Mouse (Mus musculus): Measurements from ENCODE around the gene Vamp8. TPM values are rescaled to one million over a fixed set of nuclear protein-coding genes. Genes with fewer than 3 reads are reported as not detected.
A peak's percentile ranks its signal among the peaks of the same experiment; 100 is the strongest.

The Vamp8 gene
- 81.4 and 87.4 TPM in 2 replicates for polyA plus RNA-seq (2014; fragmentation: Nextera tagmentation; extraction: Ambion mirVana)

GRCm38 (mm10) chr6:72389941-72390771 lies at the start of gene Vamp8:
Gene Vamp8 (minus strand): TSS chr6:72390703.
- H3K4me2 ChIP-seq (ENCODE audit: low read depth, severe bottlenecking), result peak within 1 kb of the TSS; percentile 76
- no peaks in the 10 kb centered on the region for H3K9me3 ChIP-seq (ENCODE audit: control insufficient read depth, low read length)
- H3K36me3 ChIP-seq (ENCODE audit: control insufficient read depth, insufficient read depth, low read length), result no peaks in the 10 kb centered on the region; the same call in 1 of the 2 replicates
- peak within 1 kb of the TSS; percentile 76 for H3K27ac ChIP-seq (replicated peaks; ENCODE audit: low read depth, low read length)
- peaks cover 17% of the 10 kb centered on the region for H3K4me1 ChIP-seq (ENCODE audit: control insufficient read depth, insufficient read depth, low read length)
- H3K27me3 ChIP-seq (ENCODE audit: control insufficient read depth, insufficient read depth, low read length), result no peaks in the 10 kb centered on the region
- DNase-seq (ENCODE audit: low spot score), result peak; percentile 76
- H3K9ac ChIP-seq (ENCODE audit: low read length), result peak within 1 kb of the TSS; percentile 73
- peak within 1 kb of the TSS; percentile 48 for H3K4me3 ChIP-seq (ENCODE audit: low read depth, low read length)
- peak; percentile 55 for ATAC-seq (ENCODE audit: insufficient number of reproducible peaks, low FRiP score, low TSS enrichment, low read depth)
- WGBS, result 2% methylated on average over 33 of the region's 33 CpGs

GRCm38 (mm10) chr6:72439355-72440185 lies 49.1 kb upstream of the Vamp8 start, which contains the start of gene Mat2a:
Gene Mat2a (minus strand): TSS chr6:72439558.
- peaks cover 23% of the 10 kb centered on the region for H3K4me1 ChIP-seq (ENCODE audit: control insufficient read depth, insufficient read depth, low read length)
- H3K9ac ChIP-seq (ENCODE audit: low read length), result peak within 1 kb of the TSS; percentile 99
- H3K4me3 ChIP-seq (ENCODE audit: low read depth, low read length), result peak within 1 kb of the TSS; percentile 98
- peak; percentile 95 for DNase-seq (ENCODE audit: low spot score)
- peak; percentile 88 for ATAC-seq (ENCODE audit: insufficient number of reproducible peaks, low FRiP score, low TSS enrichment, low read depth)
- H3K9me3 ChIP-seq (ENCODE audit: control insufficient read depth, low read length), result no peaks in the 10 kb centered on the region
- under 1% methylated on average over 77 of the region's 77 CpGs for WGBS
- H3K4me2 ChIP-seq (ENCODE audit: low read depth, severe bottlenecking), result peak within 1 kb of the TSS; percentile 84
- H3K27me3 ChIP-seq (ENCODE audit: control insufficient read depth, insufficient read depth, low read length), result no peaks in the 10 kb centered on the region
- peak within 1 kb of the TSS; percentile 96 for H3K27ac ChIP-seq (replicated peaks; ENCODE audit: low read depth, low read length)
- H3K36me3 ChIP-seq (ENCODE audit: control insufficient read depth, insufficient read depth, low read length), result peaks cover 19% of the 10 kb centered on the region

- Histone ChIP-seq H3K4me3 (ENCODE audit: low read depth, low read length) (peak overlapping the region; percentile 98), H3K27ac (replicated peaks; ENCODE audit: low read depth, low read length) (peak overlapping the region; percentile 96), H3K4me2 (ENCODE audit: low read depth, severe bottlenecking) (peak overlapping the region; percentile 84), H3K9ac (ENCODE audit: low read length) (peak overlapping the region; percentile 99), H3K27me3 (ENCODE audit: control insufficient read depth, insufficient read depth, low read length) (no peaks in the 10 kb centered on the region), H3K36me3 (ENCODE audit: control insufficient read depth, insufficient read depth, low read length) (peaks cover 19% of the 10 kb centered on the region), H3K4me1 (ENCODE audit: control insufficient read depth, insufficient read depth, low read length) (peaks cover 23% of the 10 kb centered on the region), H3K9me3 (ENCODE audit: control insufficient read depth, low read length) (no peaks in the 10 kb centered on the region)
- DNase-seq (ENCODE audit: low spot score) (peak; percentile 86), ATAC-seq (ENCODE audit: insufficient number of reproducible peaks, low FRiP score, low TSS enrichment, low read depth) (peak; percentile 36; the same call in 1 of the 2 replicates)
- WGBS, result under 1% methylated on average over 57 of the region's 57 CpGs
Measured at GRCm38 (mm10) chr6:72438862-72439354, 48.4 kb upstream of the Vamp8 start.

- H3K27me3 ChIP-seq (ENCODE audit: control insufficient read depth, insufficient read depth, low read length), result no peaks in the 10 kb centered on the region
- ATAC-seq (ENCODE audit: insufficient number of reproducible peaks, low FRiP score, low TSS enrichment, low read depth), result no peak
Measured at GRCm38 (mm10) chr6:72438226-72438625, 47.7 kb upstream of the Vamp8 start.

GRCm38 (mm10) chr6:72432153-72432552 lies 41.6 kb upstream of the Vamp8 start:
- DNase-seq (ENCODE audit: low spot score), result no peak
- Histone ChIP-seq H3K4me2 (ENCODE audit: low read depth, severe bottlenecking) (no peak overlapping the region), H3K36me3 (ENCODE audit: control insufficient read depth, insufficient read depth, low read length) (peaks cover 33% of the 10 kb centered on the region), H3K9ac (ENCODE audit: low read length) (no peak overlapping the region), H3K4me3 (ENCODE audit: low read depth, low read length) (no peak overlapping the region), H3K4me1 (ENCODE audit: control insufficient read depth, insufficient read depth, low read length) (0 out of 2 replicates have a peak, but pooled peaks cover 7% of the 10 kb centered on the region), H3K27ac (replicated peaks; ENCODE audit: low read depth, low read length) (no peak overlapping the region), H3K27me3 (ENCODE audit: control insufficient read depth, insufficient read depth, low read length) (no peaks in the 10 kb centered on the region), H3K9me3 (ENCODE audit: control insufficient read depth, low read length) (no peaks in the 10 kb centered on the region)
- ATAC-seq (ENCODE audit: insufficient number of reproducible peaks, low FRiP score, low TSS enrichment, low read depth), result no peak
- 90% methylated on average over 2 of the region's 2 CpGs for WGBS

More at GRCm38 (mm10) chr6:72438226-72438625, 47.7 kb upstream of the Vamp8 start:
- peaks cover 19% of the 10 kb centered on the region for H3K36me3 ChIP-seq (ENCODE audit: control insufficient read depth, insufficient read depth, low read length)
- H3K4me2 ChIP-seq (ENCODE audit: low read depth, severe bottlenecking), result peak overlapping the region; percentile 84
- peaks cover 23% of the 10 kb centered on the region for H3K4me1 ChIP-seq (ENCODE audit: control insufficient read depth, insufficient read depth, low read length)
- no peak overlapping the region for H3K27ac ChIP-seq (replicated peaks; ENCODE audit: low read depth, low read length)
- H3K9me3 ChIP-seq (ENCODE audit: control insufficient read depth, low read length), result no peaks in the 10 kb centered on the region
- peak overlapping the region; percentile 99 for H3K9ac ChIP-seq (ENCODE audit: low read length)
- peak overlapping the region; percentile 98 for H3K4me3 ChIP-seq (ENCODE audit: low read depth, low read length)
- WGBS, result 4% methylated on average over 5 of the region's 5 CpGs
- DNase-seq (ENCODE audit: low spot score), result no peak

GRCm38 (mm10) chr6:72430989-72431921 lies 40.8 kb upstream of the Vamp8 start:
- peaks cover 24% of the 10 kb centered on the region for H3K36me3 ChIP-seq (ENCODE audit: control insufficient read depth, insufficient read depth, low read length)
- DNase-seq (ENCODE audit: low spot score) (no peak), ATAC-seq (ENCODE audit: insufficient number of reproducible peaks, low FRiP score, low TSS enrichment, low read depth) (peak; percentile 23; the same call in 1 of the 2 replicates)
- WGBS, result 28% methylated on average over 5 of the region's 5 CpGs
- no peak overlapping the region for H3K9ac ChIP-seq (ENCODE audit: low read length)
- no peak overlapping the region for H3K4me2 ChIP-seq (ENCODE audit: low read depth, severe bottlenecking)
- no peaks in the 10 kb centered on the region for H3K4me1 ChIP-seq (ENCODE audit: control insufficient read depth, insufficient read depth, low read length)
- H3K9me3 ChIP-seq (ENCODE audit: control insufficient read depth, low read length), result no peaks in the 10 kb centered on the region
- no peak overlapping the region for H3K27ac ChIP-seq (replicated peaks; ENCODE audit: low read depth, low read length)
- H3K4me3 ChIP-seq (ENCODE audit: low read depth, low read length), result no peak overlapping the region
- H3K27me3 ChIP-seq (ENCODE audit: control insufficient read depth, insufficient read depth, low read length), result no peaks in the 10 kb centered on the region

GRCm38 (mm10) chr6:72429061-72429842 lies 38.7 kb upstream of the Vamp8 start:
- Histone ChIP-seq H3K9me3 (ENCODE audit: control insufficient read depth, low read length) (no peaks in the 10 kb centered on the region), H3K4me1 (ENCODE audit: control insufficient read depth, insufficient read depth, low read length) (no peaks in the 10 kb centered on the region), H3K36me3 (ENCODE audit: control insufficient read depth, insufficient read depth, low read length) (peaks cover 28% of the 10 kb centered on the region), H3K4me3 (ENCODE audit: low read depth, low read length) (no peak overlapping the region), H3K27ac (replicated peaks; ENCODE audit: low read depth, low read length) (no peak overlapping the region), H3K9ac (ENCODE audit: low read length) (no peak overlapping the region), H3K4me2 (ENCODE audit: low read depth, severe bottlenecking) (no peak overlapping the region), H3K27me3 (ENCODE audit: control insufficient read depth, insufficient read depth, low read length) (no peaks in the 10 kb centered on the region)
- WGBS, result 89% methylated on average over 21 of the region's 21 CpGs
- ATAC-seq (ENCODE audit: insufficient number of reproducible peaks, low FRiP score, low TSS enrichment, low read depth) (no peak), DNase-seq (ENCODE audit: low spot score) (no peak)

Data from limb, embryonic 11.5 days (tissue).